Mouse (Mus musculus) neural tube, embryonic 15.5 days (tissue): ENCODE measurements around the gene Tmem116. TPM values are rescaled to one million over a fixed set of nuclear protein-coding genes. Genes with fewer than 3 reads are reported as not detected.

Experiments used
- polyA plus RNA-seq: library from polyadenylated mRNA; unstranded; fragments of >200 nt; fragmentation: Nextera tagmentation; extraction: Ambion mirVana; gene quantifications from 2 replicates; pipeline ENCODE4 v1.2.1, GENCODE M21; 2015

Gene Tmem116
- polyA plus RNA-seq, 1 experiment from 2014 or later = 1.8 TPM

Other genes with a start within 250 kb of the Tmem116 start
- 343 and 391 TPM in 2 replicates for gene Rpl6, start 247.4 kb upstream of the Tmem116 start, polyA plus RNA-seq
- gene Hectd4, start 231.7 kb upstream of the Tmem116 start, polyA plus RNA-seq = 16.4 and 18.0 TPM in 2 replicates
- 115 and 117 TPM in 2 replicates for gene Trafd1, start 66.3 kb upstream of the Tmem116 start, polyA plus RNA-seq
- gene Naa25, start 54.0 kb upstream of the Tmem116 start, polyA plus RNA-seq = 56.6 and 59.4 TPM in 2 replicates
- 183 and 192 TPM in 2 replicates for gene Erp29, start 613 bp downstream of the Tmem116 start, polyA plus RNA-seq
- gene Adam1b, start 51.5 kb downstream of the Tmem116 start, polyA plus RNA-seq = 0.06 TPM in 1 of 2 replicates, not detected in the other
- 3.7 and 4.6 TPM in 2 replicates for gene Adam1a, start 93.6 kb downstream of the Tmem116 start, polyA plus RNA-seq
- not detected in 2 replicates for gene Gm42878, start 93.6 kb downstream of the Tmem116 start, polyA plus RNA-seq
- 65.4 and 65.5 TPM in 2 replicates for gene Mapkapk5, start 94.0 kb downstream of the Tmem116 start, polyA plus RNA-seq
- 131 and 148 TPM in 2 replicates for gene Aldh2, start 141.9 kb downstream of the Tmem116 start, polyA plus RNA-seq
- 1.7 and 1.8 TPM in 2 replicates for gene Acad12, start 167.0 kb downstream of the Tmem116 start, polyA plus RNA-seq
- 0.91 and 1.8 TPM in 2 replicates for gene Acad10, start 208.6 kb downstream of the Tmem116 start, polyA plus RNA-seq
- gene Brap, start 208.7 kb downstream of the Tmem116 start, polyA plus RNA-seq = 38.9 and 42.1 TPM in 2 replicates